Mouse (Mus musculus) midbrain, embryonic 14.5 days (tissue): Measurements from ENCODE around the gene Atp10a. TPM values are rescaled to one million over a fixed set of nuclear protein-coding genes. Genes with fewer than 3 reads are reported as not detected.

ENCODE experiments used
- ATAC-seq: fragments of 200-750 bp; cut with Nextera tagmentation; 2 replicates; pipeline ENCODE4 v1.8.0; 2017; ENCODE audit warnings: moderate number of reproducible peaks, moderate library complexity; ENCODE audit not compliant: low FRiP score, low TSS enrichment
- DNase-seq: peaks from one replicate; pipeline ENCODE4 v3.0.0-alpha.2; 2015
- H3K27ac ChIP-seq: fragments of 300-500 bp; sonication (generic); replicated peaks from 2 replicates; pipeline ENCODE4 v1.5.1; 2014; ENCODE audit warnings: mild to moderate bottlenecking, low read depth, low read length, moderate library complexity
- H3K27me3 ChIP-seq: fragments of 300-500 bp; sonication (generic); 2 replicates; pipeline ENCODE4 v1.6.1; 2014; ENCODE audit warnings: low read length, control low read depth, mixed read lengths; ENCODE audit not compliant: control insufficient read depth, insufficient read depth
- H3K36me3 ChIP-seq: fragments of 300-500 bp; sonication (generic); 2 replicates; pipeline ENCODE4 v1.6.1; 2014; ENCODE audit warnings: low read length, control low read depth; ENCODE audit not compliant: control insufficient read depth, insufficient read depth
- H3K4me1 ChIP-seq: fragments of 300-500 bp; sonication (generic); 2 replicates; pipeline ENCODE4 v1.6.1; 2014; ENCODE audit warnings: mild to moderate bottlenecking, antibody characterized with exemption, low read length, control low read depth; ENCODE audit not compliant: control insufficient read depth, insufficient read depth
- H3K4me2 ChIP-seq: fragments of 300-500 bp; sonication (generic); 2 replicates; pipeline ENCODE4 v1.6.1; 2014; ENCODE audit warnings: mild to moderate bottlenecking, low read length, moderate library complexity
- H3K4me3 ChIP-seq: fragments of 300-500 bp; sonication (generic); replicated peaks from 2 replicates; pipeline ENCODE4 v1.5.1; 2014; ENCODE audit warnings: low read depth, low read length
- H3K9ac ChIP-seq: fragments of 300-500 bp; sonication (generic); replicated peaks from 2 replicates; pipeline ENCODE4 v1.6.1; 2014; ENCODE audit warnings: mild to moderate bottlenecking, low read length, moderate library complexity
- H3K9me3 ChIP-seq: fragments of 300-500 bp; sonication (generic); 2 replicates; pipeline ENCODE4 v1.6.1; 2016; ENCODE audit warnings: low read length, control low read depth, mixed read lengths; ENCODE audit not compliant: control insufficient read depth
- WGBS: fragments of 180-500 bp; shearing (Covaris S2); extraction: QIAGEN DNeasy Blood & Tissue Kit; methylation state at CpG from one replicate; pipeline ENCODE4 v1.1.7; 2014; 5-methylcytosine and 5-hydroxymethylcytosine counted together
- polyA plus RNA-seq: library from polyadenylated mRNA; unstranded; fragments of >200 nt; fragmentation: Nextera tagmentation; extraction: Ambion mirVana; gene quantifications from 2 replicates; pipeline ENCODE4 v1.2.1, GENCODE M21; 2014

Atp10a gene
- polyA plus RNA-seq, 1 experiment from 2014 or later: 1.1 TPM

- Histone ChIP-seq H3K27ac (no peak overlapping the region), H3K9me3 (no peaks in the 10 kb centered on the region), H3K36me3 (no peaks in the 10 kb centered on the region), H3K4me2 (no peak overlapping the region), H3K4me1 (peaks cover under 1% of the 10 kb centered on the region; the same call in 1 of the 2 replicates), H3K4me3 (no peak overlapping the region), H3K9ac (no peak overlapping the region), H3K27me3 (no peaks in the 10 kb centered on the region)
- 88% methylated on average over 1 of the region's 1 CpGs for WGBS
- no peak for ATAC-seq
- DNase-seq: no peak
Observed at GRCm38 (mm10) chr7:58695661-58696060, 39.7 kb downstream of the Atp10a start.

- Histone ChIP-seq H3K36me3 (no peaks in the 10 kb centered on the region), H3K4me1 (no peaks in the 10 kb centered on the region), H3K9ac (no peak overlapping the region), H3K4me3 (no peak overlapping the region), H3K27ac (no peak overlapping the region), H3K4me2 (no peak overlapping the region), H3K27me3 (no peaks in the 10 kb centered on the region), H3K9me3 (no peaks in the 10 kb centered on the region)
- ATAC-seq: no peak
- no peak for DNase-seq
- WGBS: 71% methylated on average over 2 of the region's 2 CpGs
Observed at GRCm38 (mm10) chr7:58697092-58697491, 41.1 kb downstream of the Atp10a start.

DNA sequence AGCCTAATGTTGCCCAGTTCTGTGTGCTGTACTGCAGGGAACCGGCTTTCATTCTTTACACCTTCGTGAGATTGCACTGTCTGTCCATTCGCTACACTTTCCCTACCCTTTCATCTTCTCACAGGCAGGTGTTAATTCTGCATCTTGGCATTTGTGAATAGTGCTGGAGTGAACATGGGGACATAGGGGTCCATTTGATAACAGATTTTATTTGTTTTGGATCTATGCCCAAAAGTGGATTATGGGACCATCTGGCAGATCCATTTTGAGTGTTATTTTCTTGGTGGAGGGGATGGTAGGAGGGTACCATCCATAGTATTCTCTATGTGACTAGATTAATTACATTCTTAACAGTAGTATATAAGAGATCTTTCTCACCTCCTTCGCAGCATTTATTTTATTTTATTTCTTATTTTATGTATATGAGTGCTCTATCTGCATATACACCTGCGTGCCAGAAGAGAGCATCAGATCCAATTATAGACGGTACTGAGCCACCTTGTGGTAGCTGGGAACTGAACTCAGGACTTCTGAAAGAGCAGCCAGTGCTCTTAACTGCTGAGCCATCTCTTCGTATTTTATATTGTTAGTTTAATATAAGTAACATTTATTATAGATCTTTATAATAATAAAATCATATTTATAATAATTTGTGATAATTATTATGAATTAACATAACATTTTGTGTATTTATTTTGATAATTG, 42.9 kb downstream of the Atp10a start:
- H3K27ac ChIP-seq: no peak overlapping the region
- no peak overlapping the region for H3K9ac ChIP-seq
- no peak overlapping the region for H3K4me2 ChIP-seq
- no peaks in the 10 kb centered on the region for H3K4me1 ChIP-seq
- no peaks in the 10 kb centered on the region for H3K27me3 ChIP-seq
- no peaks in the 10 kb centered on the region for H3K36me3 ChIP-seq
- no peak overlapping the region for H3K4me3 ChIP-seq
- DNase-seq (no peak), ATAC-seq (no peak)
- 83% methylated on average over 7 of the region's 7 CpGs for WGBS
- no peaks in the 10 kb centered on the region for H3K9me3 ChIP-seq

- H3K27ac ChIP-seq: no peak overlapping the region
- H3K27me3 ChIP-seq: no peaks in the 10 kb centered on the region
- H3K4me3 ChIP-seq: no peak overlapping the region
- no peaks in the 10 kb centered on the region for H3K9me3 ChIP-seq
- no peaks in the 10 kb centered on the region for H3K36me3 ChIP-seq
- ATAC-seq (no peak), DNase-seq (no peak)
- H3K9ac ChIP-seq: no peak overlapping the region
- no peak overlapping the region for H3K4me2 ChIP-seq
- 96% methylated on average over 4 of the region's 4 CpGs for WGBS
- no peaks in the 10 kb centered on the region for H3K4me1 ChIP-seq
Observed at GRCm38 (mm10) chr7:58701311-58701710, 45.3 kb downstream of the Atp10a start.

DNA sequence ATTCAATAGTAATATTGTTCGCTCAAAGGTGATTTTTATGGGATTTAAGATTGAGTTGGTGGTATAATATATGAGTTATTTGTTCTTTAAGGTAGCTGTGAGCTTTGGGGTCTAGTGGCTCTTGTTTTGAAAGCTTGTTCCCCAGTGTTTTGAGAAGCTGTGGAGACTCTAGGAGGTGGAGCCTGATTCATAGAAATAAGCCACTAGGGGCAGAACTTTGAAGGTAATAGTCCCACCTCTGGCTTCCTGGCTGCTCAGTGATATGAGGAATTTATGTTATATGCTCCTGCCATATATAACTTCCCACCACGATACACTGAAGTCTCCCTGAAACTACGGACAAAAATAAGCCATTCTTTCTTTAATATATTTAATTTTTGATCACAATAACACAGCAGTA, 49.2 kb downstream of the Atp10a start:
- no peak for ATAC-seq
- H3K36me3 ChIP-seq: no peaks in the 10 kb centered on the region
- H3K27ac ChIP-seq: no peak overlapping the region
- H3K9ac ChIP-seq: no peak overlapping the region
- no peaks in the 10 kb centered on the region for H3K9me3 ChIP-seq
- no peak overlapping the region for H3K4me2 ChIP-seq
- no peaks in the 10 kb centered on the region for H3K4me1 ChIP-seq
- DNase-seq: no peak
- no peak overlapping the region for H3K4me3 ChIP-seq
- no peaks in the 10 kb centered on the region for H3K27me3 ChIP-seq
- 93% methylated on average over 3 of the region's 3 CpGs for WGBS

GRCm38 (mm10) chr7:58709306-58709705, 53.3 kb downstream of the Atp10a start:
- H3K4me2 ChIP-seq: no peak overlapping the region
- no peak overlapping the region for H3K9ac ChIP-seq
- no peaks in the 10 kb centered on the region for H3K4me1 ChIP-seq
- no peaks in the 10 kb centered on the region for H3K27me3 ChIP-seq
- H3K36me3 ChIP-seq: no peaks in the 10 kb centered on the region
- H3K4me3 ChIP-seq: no peak overlapping the region
- ATAC-seq (no peak), DNase-seq (no peak)
- H3K9me3 ChIP-seq: no peaks in the 10 kb centered on the region
- 89% methylated on average over 3 of the region's 3 CpGs for WGBS
- H3K27ac ChIP-seq: no peak overlapping the region

DNA sequence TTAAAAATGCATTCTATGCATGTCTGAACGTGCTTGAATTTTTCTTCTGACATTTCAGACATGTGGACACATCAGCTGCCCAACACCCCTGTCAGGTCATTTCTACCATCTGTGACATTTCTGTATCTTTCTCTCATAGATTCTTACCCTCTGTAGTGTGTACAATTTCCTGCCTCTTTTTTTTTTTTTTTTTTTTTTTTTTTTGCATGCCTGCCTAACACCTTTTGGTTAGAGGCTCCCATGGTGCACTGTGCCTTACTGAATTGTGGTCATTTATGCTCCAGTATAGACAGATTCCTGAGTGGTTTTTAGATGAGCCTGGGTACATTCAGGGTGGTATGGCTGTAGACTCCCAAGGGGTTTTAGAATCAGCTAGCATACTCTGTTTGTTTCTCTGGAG, 54.3 kb downstream of the Atp10a start:
- no peak overlapping the region for H3K27ac ChIP-seq
- no peaks in the 10 kb centered on the region for H3K27me3 ChIP-seq
- DNase-seq: no peak
- ATAC-seq: no peak
- no peaks in the 10 kb centered on the region for H3K9me3 ChIP-seq
- no peaks in the 10 kb centered on the region for H3K4me1 ChIP-seq
- no peak overlapping the region for H3K4me2 ChIP-seq
- no peaks in the 10 kb centered on the region for H3K36me3 ChIP-seq
- no peak overlapping the region for H3K9ac ChIP-seq
- 85% methylated on average over 1 of the region's 1 CpGs for WGBS
- no peak overlapping the region for H3K4me3 ChIP-seq

DNA sequence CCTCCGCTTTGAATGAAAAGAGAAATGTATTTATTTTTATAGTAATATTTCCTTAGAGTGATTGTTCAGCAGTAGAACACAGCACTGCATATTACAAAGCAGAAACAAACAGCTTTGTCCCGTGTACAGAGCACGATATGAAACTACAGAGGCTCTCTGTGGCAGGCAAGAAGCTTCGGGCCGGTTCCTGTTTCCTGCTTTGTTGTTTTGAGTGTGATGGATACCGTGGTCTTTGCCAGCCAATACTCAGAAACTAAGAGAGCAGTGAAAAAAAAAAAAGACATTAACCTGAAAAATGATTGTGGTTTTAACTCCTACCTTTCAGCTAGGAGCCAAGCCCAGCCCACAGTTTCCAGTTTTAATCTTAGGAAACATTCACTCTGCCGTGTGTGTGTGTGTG, 55.8 kb downstream of the Atp10a start:
- no peaks in the 10 kb centered on the region for H3K4me1 ChIP-seq
- no peaks in the 10 kb centered on the region for H3K9me3 ChIP-seq
- H3K27me3 ChIP-seq: no peaks in the 10 kb centered on the region
- no peak for DNase-seq
- 92% methylated on average over 7 of the region's 7 CpGs for WGBS
- no peaks in the 10 kb centered on the region for H3K36me3 ChIP-seq
- H3K4me3 ChIP-seq: no peak overlapping the region
- no peak overlapping the region for H3K27ac ChIP-seq
- H3K9ac ChIP-seq: no peak overlapping the region
- no peak for ATAC-seq
- H3K4me2 ChIP-seq: no peak overlapping the region

- no peaks in the 10 kb centered on the region for H3K27me3 ChIP-seq
- no peak overlapping the region for H3K27ac ChIP-seq
- no peak for DNase-seq
- H3K4me2 ChIP-seq: no peak overlapping the region
- no peak overlapping the region for H3K4me3 ChIP-seq
- ATAC-seq: no peak
- H3K9ac ChIP-seq: no peak overlapping the region
- H3K36me3 ChIP-seq: no peaks in the 10 kb centered on the region
- H3K4me1 ChIP-seq: no peaks in the 10 kb centered on the region
- 81% methylated on average over 1 of the region's 1 CpGs for WGBS
- no peaks in the 10 kb centered on the region for H3K9me3 ChIP-seq
Observed at GRCm38 (mm10) chr7:58715576-58716144, 59.7 kb downstream of the Atp10a start.
